9 mouse cellular contexts compared by ENCODE assay signal in the genomic region with DNA sequence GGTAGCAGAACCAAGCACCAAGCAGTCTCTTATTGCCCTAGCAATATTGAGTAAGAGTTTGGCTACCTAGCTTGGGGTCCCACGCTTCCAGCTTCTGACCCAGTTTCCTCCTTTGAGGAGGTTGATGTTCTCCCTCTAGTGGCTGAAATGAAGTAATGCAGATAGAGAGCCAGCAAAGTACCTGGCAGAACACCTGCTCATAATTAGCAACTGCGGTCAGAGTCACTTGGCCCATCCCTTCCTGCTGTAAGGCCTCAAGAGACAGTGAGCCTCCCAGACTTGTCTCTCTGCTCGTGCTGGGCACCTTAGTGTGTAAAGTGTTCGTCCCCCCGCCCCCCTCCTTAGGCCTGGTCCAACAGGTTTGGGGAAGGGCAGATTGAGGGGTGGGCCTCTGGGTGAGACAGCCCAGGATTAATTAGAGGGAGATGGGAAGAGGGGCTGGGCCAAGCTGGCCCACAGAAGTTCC. TPM values are rescaled to one million over a fixed set of nuclear protein-coding genes. Genes with fewer than 3 reads are reported as not detected.
DNase-seq lines count a peak whose midpoint lies in the region; ATAC-seq and TF ChIP-seq lines count a peak whose summit lies in the region.
"Had no signal": no experiment of that assay in that cellular context is flagged by ENCODE, and none has a peak within 500 bp of the region (broad histone marks: within the 10 kb centered on the region; RNA-seq: fewer than 3 reads in every experiment).

No protein-coding gene starts in this region.

- no peak overlapping the region for H3K9ac ChIP-seq in liver, adult 2 months (ENCODE audit: low read depth, low read length)
- no peak overlapping the region for H3K9ac ChIP-seq in midbrain, embryonic 12.5 days (replicated peaks)

- no peaks in the 10 kb centered on the region for H3K4me1 ChIP-seq in liver, adult 2 months (ENCODE audit: control insufficient read depth, insufficient read depth, low read length)
- peaks cover 5% of the 10 kb centered on the region; the same call in 1 of the 2 replicates for H3K4me1 ChIP-seq in midbrain, embryonic 12.5 days

- H3K79me2 ChIP-seq in liver, adult 2 months (ENCODE audit: control insufficient read depth, insufficient read depth, low read length) = no peaks in the 10 kb centered on the region

- no peaks in the 10 kb centered on the region for H3K36me3 ChIP-seq in liver, adult 2 months (ENCODE audit: control insufficient read depth, insufficient read depth, low read length)
- peaks cover 32% of the 10 kb centered on the region for H3K36me3 ChIP-seq in midbrain, embryonic 12.5 days

- 0 out of 2 replicates have a peak, but pooled peaks cover 4% of the 10 kb centered on the region for H3K27me3 ChIP-seq in liver, adult 2 months (ENCODE audit: control insufficient read depth, insufficient read depth, low read length)
- H3K27me3 ChIP-seq in midbrain, embryonic 12.5 days = peaks cover 42% of the 10 kb centered on the region

- H3K4me2 ChIP-seq in midbrain, embryonic 12.5 days (replicated peaks) = no peak overlapping the region

- H3K27ac ChIP-seq in liver, adult 2 months (replicated peaks; ENCODE audit: insufficient read depth, low read depth, low read length) = no peak overlapping the region
- H3K27ac ChIP-seq in midbrain, embryonic 12.5 days (replicated peaks) = no peak overlapping the region

- ATAC-seq in activated CD4-positive, CD25-positive, alpha-beta regulatory T cell, adult 4 months = peak; percentile 67
- ATAC-seq in hematopoietic stem cell, adult 5-6 weeks (replicated peaks in 1 of 2; ENCODE audit: insufficient read depth in 1 of 2, low FRiP score in 2 of 2, low TSS enrichment in 1 of 2, low read depth in 1 of 2, poor library complexity in 2 of 2, severe bottlenecking in 2 of 2) = peak; percentile 38 to 44; a peak in 2 of 4 replicates
- peak; percentile 50; the same call in 1 of the 2 replicates for ATAC-seq in midbrain, embryonic 12.5 days (ENCODE audit: low FRiP score, low read depth)

- peak; percentile 33 for DNase-seq in liver, adult 2 months (ENCODE audit: extremely low read depth, low read depth, low spot score)
- no peak for DNase-seq in liver
- no peak for DNase-seq in left cerebral cortex, adult 8-10 months (ENCODE audit: low spot score in 2 of 2)
- no peak for DNase-seq in gastrocnemius, postnatal 25 days
- DNase-seq in kidney, postnatal 25 days = no peak

- H3K4me3 ChIP-seq in liver, adult 2 months (ENCODE audit: insufficient read depth, low read depth, low read length) = no peak overlapping the region
- no peak overlapping the region for H3K4me3 ChIP-seq in midbrain, embryonic 12.5 days

- H3K9me3 ChIP-seq in midbrain, embryonic 12.5 days = no peaks in the 10 kb centered on the region

- no peak for TF ChIP-seq POLR2A in liver, adult 2 months (IDR thresholded peaks at IDR 0.05; ENCODE audit: extremely low read depth, insufficient read depth, low read length)

- 24% methylated on average over 5 of the region's 5 CpGs for WGBS in liver, adult 2 months
- WGBS in midbrain, embryonic 12.5 days = 20% methylated on average over 5 of the region's 5 CpGs

- TF ChIP-seq CTCF in liver, adult 2 months (IDR thresholded peaks at IDR 0.05; ENCODE audit: low read depth, low read length) = peak; percentile 42

RNA-seq across cellular contexts. Expression of gene Bicdl2, which starts 4.3 kb away (rescaled TPM):
- total RNA-seq in liver, adult 2 months (2014; rRNA removed) = 0.09 TPM in 1 of 2 replicates, not detected in the other
- 0.05 TPM in 1 of 2 replicates, not detected in the other for polyA plus RNA-seq in liver, adult 2 months (2012; rRNA removed)
- under 1 TPM in 1 of 2 experiments, not detected in 1; 0.49 TPM for polyA plus RNA-seq in activated CD4-positive, CD25-positive, alpha-beta regulatory T cell, adult 4 months (2017; shearing (Covaris generic))
- total RNA-seq in hematopoietic stem cell, adult 5-6 weeks (2017) = not detected in 2 replicates
- polyA plus RNA-seq in midbrain, embryonic 12.5 days (2016; fragmentation: Nextera tagmentation; extraction: Ambion mirVana) = 0.14 and 0.26 TPM in 2 replicates
- not detected for total RNA-seq in left cerebral cortex, adult 8-10 months (2022)
- total RNA-seq in gastrocnemius, postnatal 25 days (2021) = not detected
- polyA plus RNA-seq: neural tube, embryonic 11.5 days had no signal

RNA-seq across cellular contexts. Expression of gene Hcfc1r1, which starts 8.8 kb away (rescaled TPM):
- 9.3 and 11.5 TPM in 2 replicates for total RNA-seq in liver, adult 2 months (2014; rRNA removed)
- polyA plus RNA-seq in liver, adult 2 months (2012; rRNA removed) = 142 and 189 TPM in 2 replicates
- polyA plus RNA-seq in activated CD4-positive, CD25-positive, alpha-beta regulatory T cell, adult 4 months (2017; shearing (Covaris generic)) = 10 to 100 TPM; 62.9 to 71.5 TPM
- 32.0 and 33.6 TPM in 2 replicates for total RNA-seq in hematopoietic stem cell, adult 5-6 weeks (2017)
- polyA plus RNA-seq in midbrain, embryonic 12.5 days (2016; fragmentation: Nextera tagmentation; extraction: Ambion mirVana) = 52.2 and 52.8 TPM in 2 replicates
- total RNA-seq in left cerebral cortex, adult 8-10 months (2022) = 100 to 1,000 TPM; 128 to 137 (median 134) TPM
- 100 to 1,000 TPM; 123 to 156 TPM for total RNA-seq in gastrocnemius, postnatal 25 days (2021)

RNA-seq across cellular contexts. Expression of gene Thoc6, which starts 9.1 kb away (rescaled TPM):
- 6.0 and 6.8 TPM in 2 replicates for total RNA-seq in liver, adult 2 months (2014; rRNA removed)
- 10.2 and 10.3 TPM in 2 replicates for polyA plus RNA-seq in liver, adult 2 months (2012; rRNA removed)
- polyA plus RNA-seq in activated CD4-positive, CD25-positive, alpha-beta regulatory T cell, adult 4 months (2017; shearing (Covaris generic)) = 10 to 100 TPM; 35.6 to 37.7 TPM
- 34.0 and 48.2 TPM in 2 replicates for total RNA-seq in hematopoietic stem cell, adult 5-6 weeks (2017)
- polyA plus RNA-seq in midbrain, embryonic 12.5 days (2016; fragmentation: Nextera tagmentation; extraction: Ambion mirVana) = 46.7 and 48.5 TPM in 2 replicates
- total RNA-seq in left cerebral cortex, adult 8-10 months (2022) = 1 to 10 TPM; 5.9 to 8.2 (median 6.9) TPM
- 10 to 100 TPM in 1 of 2 experiments, 1 to 10 TPM in 1; 9.3 to 10.8 TPM for total RNA-seq in gastrocnemius, postnatal 25 days (2021)

RNA-seq across cellular contexts. Expression of gene Tnfrsf12a, which starts 12.7 kb away (rescaled TPM):
- 4.0 TPM in 2 replicates for total RNA-seq in liver, adult 2 months (2014; rRNA removed)
- 6.0 and 7.1 TPM in 2 replicates for polyA plus RNA-seq in liver, adult 2 months (2012; rRNA removed)
- polyA plus RNA-seq in activated CD4-positive, CD25-positive, alpha-beta regulatory T cell, adult 4 months (2017; shearing (Covaris generic)) = 1 to 10 TPM; 5.6 to 6.5 TPM
- 6.3 and 24.1 TPM in 2 replicates for total RNA-seq in hematopoietic stem cell, adult 5-6 weeks (2017)
- 2.2 and 2.5 TPM in 2 replicates for polyA plus RNA-seq in midbrain, embryonic 12.5 days (2016; fragmentation: Nextera tagmentation; extraction: Ambion mirVana)
- total RNA-seq in left cerebral cortex, adult 8-10 months (2022) = 1 to 10 TPM; 4.9 to 9.2 (median 7.0) TPM
- 10 to 100 TPM; 46.1 to 61.5 TPM for total RNA-seq in gastrocnemius, postnatal 25 days (2021)

RNA-seq across cellular contexts. Expression of gene Cldn6, which starts 14.5 kb away (rescaled TPM):
- total RNA-seq in liver, adult 2 months (2014; rRNA removed) = not detected in 2 replicates
- polyA plus RNA-seq in liver, adult 2 months (2012; rRNA removed) = 0.46 and 0.54 TPM in 2 replicates
- polyA plus RNA-seq in activated CD4-positive, CD25-positive, alpha-beta regulatory T cell, adult 4 months (2017; shearing (Covaris generic)) = not detected
- not detected in 2 replicates for total RNA-seq in hematopoietic stem cell, adult 5-6 weeks (2017)
- polyA plus RNA-seq in midbrain, embryonic 12.5 days (2016; fragmentation: Nextera tagmentation; extraction: Ambion mirVana) = 1.7 and 2.8 TPM in 2 replicates
- under 1 TPM in 1 of 4 experiments, not detected in 3; 0.34 TPM for total RNA-seq in left cerebral cortex, adult 8-10 months (2022)
- not detected for total RNA-seq in gastrocnemius, postnatal 25 days (2021)
